Mouse (Mus musculus) embryonic stem cell, embryonic (primary cell): Measurements from ENCODE around the gene Tapt1.

Source experiments
- CTCF ChIA-PET, 4 experiments: fragments of 300-600 bp in 2 of 4; fragments of 350-600 bp in 2 of 4; sonication (Branson Sonifier 250); formaldehyde crosslinking; loops; one replicate each; lab custom pipeline; 2022; ENCODE audit warnings: inconsistent platforms in 2 of 4; lab: Charles Lee
- POLR2A ChIA-PET, 4 experiments: fragments of 300-600 bp in 2 of 4; fragments of 350-600 bp in 2 of 4; sonication (Branson Sonifier 250); formaldehyde crosslinking; loops; one replicate each; lab custom pipeline; 2022; ENCODE audit warnings: antibody characterized with exemption in 4 of 4, inconsistent platforms in 1 of 4; lab: Charles Lee

The Tapt1 gene

GRCm38 (mm10) chr5:44226521-44227461, at the start of gene Tapt1:
Tapt1 (minus strand) TSS chr5:44226626.
- CTCF ChIA-PET: no interaction called here
- POLR2A ChIA-PET: interaction anchor here in 3 of 4 experiments (0.9 to 2.0 kb wide), 5 partner anchors 9 to 555 kb away, joined by 3 to 6 read pairs (median 3); no protein-coding TSS in a partner anchor

GRCm38 (mm10) chr5:44271564-44271963, 45.1 kb upstream of the Tapt1 start:
- ChIA-PET CTCF (interaction anchor here in 1 of 4 experiments (1.1 kb wide), 1 partner anchor 223 kb away, joined by 3 read pairs; no protein-coding TSS in a partner anchor), POLR2A (interaction anchor here in 2 of 4 experiments (0.6 to 1.0 kb wide), 2 partner anchors 11 to 48 kb away, joined by 3 to 5 read pairs; no protein-coding TSS in a partner anchor)

- CTCF ChIA-PET: interaction anchor here in 3 of 4 experiments (0.6 to 1.6 kb wide), 4 partner anchors 45 to 375 kb away, joined by 3 to 5 read pairs (median 4); no protein-coding TSS in a partner anchor
- POLR2A ChIA-PET: interaction anchor here in 1 of 4 experiments (0.6 kb wide), 1 partner anchor 8 kb away, joined by 3 read pairs; no protein-coding TSS in a partner anchor
These were observed 42.1 kb upstream of the Tapt1 start for GRCm38 (mm10) chr5:44268524-44268923.

GRCm38 (mm10) chr5:44261691-44262090, 35.3 kb upstream of the Tapt1 start:
- CTCF ChIA-PET: no interaction called here
- POLR2A ChIA-PET: interaction anchor here in 1 of 4 experiments (1.0 kb wide), 1 partner anchor 18 kb away, joined by 3 read pairs; no protein-coding TSS in a partner anchor

GRCm38 (mm10) chr5:44261172-44261571, 34.7 kb upstream of the Tapt1 start:
- POLR2A ChIA-PET: interaction anchor here in 2 of 4 experiments (0.6 to 1.0 kb wide), 2 partner anchors 18 to 1614 kb away, joined by 3 read pairs; no protein-coding TSS in a partner anchor

GRCm38 (mm10) chr5:44259678-44260077, 33.3 kb upstream of the Tapt1 start:
- ChIA-PET POLR2A (interaction anchor here in 1 of 4 experiments (0.9 kb wide), 1 partner anchor 9 kb away, joined by 3 read pairs; no protein-coding TSS in a partner anchor), CTCF (interaction anchor here in 2 of 4 experiments (0.7 kb wide), 2 partner anchors 42 to 1330 kb away, joined by 4 to 6 read pairs; no protein-coding TSS in a partner anchor)

More at GRCm38 (mm10) chr5:44261172-44261571, 34.7 kb upstream of the Tapt1 start:
- CTCF ChIA-PET: no interaction called here

GRCm38 (mm10) chr5:44258163-44258562, 31.7 kb upstream of the Tapt1 start:
- ChIA-PET CTCF (no interaction called here), POLR2A (interaction anchor here in 1 of 4 experiments (0.6 kb wide), 1 partner anchor 664 kb away, joined by 5 read pairs; no protein-coding TSS in a partner anchor)

- ChIA-PET CTCF (no interaction called here), POLR2A (interaction anchor here in 1 of 4 experiments (0.6 to 0.7 kb wide), 2 partner anchors 664 to 1193 kb away, joined by 3 to 5 read pairs; partner anchors contain the start of gene Qdpr)
These were observed 31.0 kb upstream of the Tapt1 start for GRCm38 (mm10) chr5:44257401-44257800.

- ChIA-PET CTCF (no interaction called here), POLR2A (no interaction called here)
These were observed 30.1 kb upstream of the Tapt1 start for GRCm38 (mm10) chr5:44256512-44256911.

- ChIA-PET POLR2A (no interaction called here), CTCF (interaction anchor here in 1 of 4 experiments (0.9 kb wide), 1 partner anchor 14 kb away, joined by 3 read pairs; no protein-coding TSS in a partner anchor)
These were observed 29.5 kb upstream of the Tapt1 start for GRCm38 (mm10) chr5:44255756-44256398.

- POLR2A ChIA-PET: no interaction called here
- CTCF ChIA-PET: no interaction called here
These were observed 27.0 kb upstream of the Tapt1 start for GRCm38 (mm10) chr5:44253449-44253848.

- POLR2A ChIA-PET: no interaction called here
- CTCF ChIA-PET: no interaction called here
These were observed 26.0 kb upstream of the Tapt1 start for GRCm38 (mm10) chr5:44252395-44252794.

GRCm38 (mm10) chr5:44250211-44250955, 24.0 kb upstream of the Tapt1 start:
- POLR2A ChIA-PET: no interaction called here
- CTCF ChIA-PET: no interaction called here

- POLR2A ChIA-PET: no interaction called here
- CTCF ChIA-PET: no interaction called here
These were observed 22.9 kb upstream of the Tapt1 start for GRCm38 (mm10) chr5:44249363-44249762.

GRCm38 (mm10) chr5:44246493-44247217, 20.2 kb upstream of the Tapt1 start:
- CTCF ChIA-PET: no interaction called here
- POLR2A ChIA-PET: interaction anchor here in 1 of 4 experiments (1.5 kb wide), 1 partner anchor 16 kb away, joined by 4 read pairs; no protein-coding TSS in a partner anchor

GRCm38 (mm10) chr5:44244894-44245423, 18.5 kb upstream of the Tapt1 start:
- CTCF ChIA-PET: no interaction called here
- POLR2A ChIA-PET: interaction anchor here in 1 of 4 experiments (1.8 kb wide), 1 partner anchor 20 kb away, joined by 5 read pairs; no protein-coding TSS in a partner anchor

- POLR2A ChIA-PET: interaction anchor here in 1 of 4 experiments (0.5 to 1.8 kb wide), 3 partner anchors 12 to 351 kb away, joined by 3 to 5 read pairs (median 3); no protein-coding TSS in a partner anchor
These were observed 16.4 kb upstream of the Tapt1 start for GRCm38 (mm10) chr5:44242828-44243227.

More at GRCm38 (mm10) chr5:44242828-44243227, 16.4 kb upstream of the Tapt1 start:
- CTCF ChIA-PET: interaction anchor here in 1 of 4 experiments (0.5 to 0.6 kb wide), 2 partner anchors 57 to 935 kb away, joined by 3 to 13 read pairs; no protein-coding TSS in a partner anchor
